Mouse (Mus musculus): ENCODE measurements around the gene Zc3h12c. TPM values are rescaled to one million over a fixed set of nuclear protein-coding genes. Genes with fewer than 3 reads are reported as not detected.

The Zc3h12c gene
- polyA plus RNA-seq (2015; fragmentation: Nextera tagmentation; extraction: Ambion mirVana), result 1.1 and 1.2 TPM in 2 replicates

DNA sequence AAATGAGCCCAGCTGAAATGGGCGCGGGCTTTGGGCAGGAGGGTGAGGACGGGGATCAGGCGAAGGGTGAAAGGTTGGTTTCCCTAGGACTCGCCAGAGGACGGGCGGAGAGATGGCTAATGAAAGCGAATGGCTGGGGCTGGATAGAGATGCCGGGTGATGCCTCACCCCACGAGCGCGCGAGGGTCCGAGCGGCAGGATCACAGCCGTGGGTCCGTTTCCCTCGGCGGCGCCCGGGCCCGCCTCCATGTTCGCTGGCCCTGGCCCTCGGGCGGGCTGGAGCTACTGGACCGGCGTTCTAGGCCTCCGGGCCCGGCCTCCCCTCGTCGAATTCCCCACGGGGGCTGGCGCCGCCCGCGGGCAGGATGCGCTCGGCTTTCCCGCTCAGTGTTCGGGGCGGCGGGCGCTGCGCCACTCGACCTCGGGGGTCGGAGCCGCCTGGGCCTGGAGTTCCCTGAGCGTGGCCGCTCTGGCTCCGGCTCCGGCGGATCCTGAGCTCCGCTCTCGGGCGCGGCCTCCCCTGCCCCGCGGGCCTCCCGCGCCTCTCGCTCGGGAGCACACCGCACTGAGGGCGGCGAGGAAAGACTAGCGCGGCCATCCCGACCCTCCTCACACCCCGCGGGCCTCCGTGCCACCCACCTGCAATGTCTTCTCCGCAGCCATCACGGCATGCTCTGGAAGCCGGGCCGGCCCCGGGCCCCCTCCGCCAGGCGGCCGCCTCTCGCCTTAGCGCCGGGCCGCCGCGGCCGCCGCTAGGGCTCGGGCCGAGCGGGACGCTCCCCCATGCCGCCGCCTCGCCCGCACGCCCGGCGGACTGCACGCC is at the start of gene Zc3h12c:
Zc3h12c (minus strand) TSS at position 710 of the 823 bp plus-strand sequence.
- Histone ChIP-seq H3K4me3 (ENCODE audit: low read depth, low read length) (peak within 1 kb of the TSS; percentile 85), H3K36me3 (ENCODE audit: control insufficient read depth, insufficient read depth, low read length) (no peaks in the 10 kb centered on the region), H3K27me3 (ENCODE audit: control insufficient read depth, insufficient read depth, low read length) (no peaks in the 10 kb centered on the region), H3K9me3 (ENCODE audit: control insufficient read depth, low read length) (no peaks in the 10 kb centered on the region), H3K4me1 (replicated peaks; ENCODE audit: control insufficient read depth, insufficient read depth) (no peaks in the 10 kb centered on the region), H3K27ac (replicated peaks) (peak within 1 kb of the TSS; percentile 95), H3K9ac (ENCODE audit: low read length) (peak within 1 kb of the TSS; percentile 93), H3K4me2 (replicated peaks; ENCODE audit: low read depth) (peak within 1 kb of the TSS; percentile 86)
- ATAC-seq (ENCODE audit: low FRiP score, low TSS enrichment) (peak; percentile 85), DNase-seq (ENCODE audit: low spot score) (peak; percentile 62)
- WGBS, result 1% methylated on average over 66 of the region's 100 CpGs
- TF ChIP-seq EP300 (optimal IDR thresholded peaks at IDR 0.05) (no peak), CTCF (IDR thresholded peaks at IDR 0.05; ENCODE audit: low read depth) (0 out of 2 replicates have a peak, but pooled peaks have one; percentile 0)

DNA sequence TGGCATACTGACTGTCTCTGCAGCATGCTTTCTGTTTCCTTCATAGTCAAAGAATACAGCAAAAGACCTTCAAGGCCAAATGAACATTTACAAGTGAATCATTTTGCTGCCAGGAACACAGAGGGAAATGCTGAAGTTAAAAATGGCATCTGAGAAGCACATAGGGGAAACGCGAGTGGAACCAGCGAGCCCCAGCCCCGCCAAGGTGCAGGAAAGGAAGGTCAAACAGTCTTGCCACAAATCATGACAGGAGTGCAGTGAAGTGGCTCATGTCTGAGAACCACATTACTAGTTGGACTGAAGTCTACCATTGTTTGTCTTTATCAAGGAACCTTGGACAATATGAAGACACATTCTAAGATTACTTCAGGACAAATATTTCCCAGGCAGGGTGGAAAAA is 49.3 kb upstream of the Zc3h12c start:
- H3K27ac ChIP-seq (replicated peaks), result no peak overlapping the region
- DNase-seq (ENCODE audit: low spot score) (no peak), ATAC-seq (ENCODE audit: low FRiP score, low TSS enrichment) (no peak)
- TF ChIP-seq EP300 (optimal IDR thresholded peaks at IDR 0.05), result no peak
- no peak for TF ChIP-seq CTCF (IDR thresholded peaks at IDR 0.05; ENCODE audit: low read depth)
- no peak overlapping the region for H3K9ac ChIP-seq (ENCODE audit: low read length)
- H3K27me3 ChIP-seq (ENCODE audit: control insufficient read depth, insufficient read depth, low read length), result no peaks in the 10 kb centered on the region
- no peaks in the 10 kb centered on the region for H3K9me3 ChIP-seq (ENCODE audit: control insufficient read depth, low read length)
- no peaks in the 10 kb centered on the region for H3K36me3 ChIP-seq (ENCODE audit: control insufficient read depth, insufficient read depth, low read length)
- H3K4me3 ChIP-seq (ENCODE audit: low read depth, low read length), result no peak overlapping the region
- no peaks in the 10 kb centered on the region for H3K4me1 ChIP-seq (replicated peaks; ENCODE audit: control insufficient read depth, insufficient read depth)
- H3K4me2 ChIP-seq (replicated peaks; ENCODE audit: low read depth), result no peak overlapping the region
- WGBS, result 50% methylated on average over 4 of the region's 4 CpGs

DNA sequence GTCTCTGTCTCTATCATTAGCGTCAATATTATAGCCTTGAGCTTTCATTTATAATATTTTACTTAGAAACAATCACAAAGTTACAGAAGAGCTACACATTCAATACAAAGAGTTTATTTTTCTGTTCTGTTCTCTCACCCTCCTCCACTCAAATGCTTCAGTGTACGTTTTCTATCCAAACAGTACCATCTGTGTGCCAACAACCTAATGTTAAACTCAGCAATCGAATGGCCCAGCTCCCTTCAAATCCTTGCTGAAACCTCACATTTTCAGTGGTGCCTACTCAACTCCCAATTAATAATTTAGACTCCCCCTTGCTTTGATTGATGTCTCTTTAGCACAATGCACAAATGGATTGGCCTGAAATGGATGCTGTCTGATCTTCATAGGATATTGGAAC is 46.9 kb upstream of the Zc3h12c start:
- TF ChIP-seq EP300 (optimal IDR thresholded peaks at IDR 0.05) (no peak), CTCF (IDR thresholded peaks at IDR 0.05; ENCODE audit: low read depth) (no peak)
- Histone ChIP-seq H3K9ac (ENCODE audit: low read length) (no peak overlapping the region), H3K4me3 (ENCODE audit: low read depth, low read length) (no peak overlapping the region), H3K4me2 (replicated peaks; ENCODE audit: low read depth) (no peak overlapping the region), H3K9me3 (ENCODE audit: control insufficient read depth, low read length) (no peaks in the 10 kb centered on the region), H3K27ac (replicated peaks) (no peak overlapping the region), H3K36me3 (ENCODE audit: control insufficient read depth, insufficient read depth, low read length) (no peaks in the 10 kb centered on the region), H3K27me3 (ENCODE audit: control insufficient read depth, insufficient read depth, low read length) (no peaks in the 10 kb centered on the region), H3K4me1 (replicated peaks; ENCODE audit: control insufficient read depth, insufficient read depth) (no peaks in the 10 kb centered on the region)
- no peak for ATAC-seq (ENCODE audit: low FRiP score, low TSS enrichment)
- DNase-seq (ENCODE audit: low spot score), result no peak
- 74% methylated on average over 3 of the region's 3 CpGs for WGBS

DNA sequence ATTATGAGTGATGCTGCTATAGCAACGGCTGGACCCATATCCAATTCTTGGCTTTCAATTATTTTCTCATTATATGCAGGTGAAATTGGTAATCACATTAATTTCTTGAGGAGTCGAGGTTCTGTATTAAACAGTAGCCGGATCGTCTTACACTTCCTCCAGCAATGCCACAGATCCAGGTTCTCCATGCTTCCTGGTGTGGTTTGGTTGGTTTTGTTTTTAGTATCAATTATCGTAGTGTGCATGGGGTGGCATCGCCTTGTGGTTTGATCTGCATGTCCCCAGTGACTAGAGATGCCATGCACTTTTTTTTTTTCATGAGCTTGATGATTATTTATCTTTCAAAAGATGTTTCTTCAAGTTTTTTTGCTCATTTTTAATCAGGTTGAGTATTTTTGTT is 44.0 kb upstream of the Zc3h12c start:
- no peak for DNase-seq (ENCODE audit: low spot score)
- H3K9me3 ChIP-seq (ENCODE audit: control insufficient read depth, low read length), result no peaks in the 10 kb centered on the region
- H3K27ac ChIP-seq (replicated peaks), result no peak overlapping the region
- no peaks in the 10 kb centered on the region for H3K4me1 ChIP-seq (replicated peaks; ENCODE audit: control insufficient read depth, insufficient read depth)
- no peaks in the 10 kb centered on the region for H3K27me3 ChIP-seq (ENCODE audit: control insufficient read depth, insufficient read depth, low read length)
- TF ChIP-seq CTCF (IDR thresholded peaks at IDR 0.05; ENCODE audit: low read depth) (no peak), EP300 (optimal IDR thresholded peaks at IDR 0.05) (no peak)
- no peak overlapping the region for H3K4me3 ChIP-seq (ENCODE audit: low read depth, low read length)
- H3K9ac ChIP-seq (ENCODE audit: low read length), result no peak overlapping the region
- no peaks in the 10 kb centered on the region for H3K36me3 ChIP-seq (ENCODE audit: control insufficient read depth, insufficient read depth, low read length)
- no peak for ATAC-seq (ENCODE audit: low FRiP score, low TSS enrichment)
- no peak overlapping the region for H3K4me2 ChIP-seq (replicated peaks; ENCODE audit: low read depth)
- 89% methylated on average over 6 of the region's 6 CpGs for WGBS

DNA sequence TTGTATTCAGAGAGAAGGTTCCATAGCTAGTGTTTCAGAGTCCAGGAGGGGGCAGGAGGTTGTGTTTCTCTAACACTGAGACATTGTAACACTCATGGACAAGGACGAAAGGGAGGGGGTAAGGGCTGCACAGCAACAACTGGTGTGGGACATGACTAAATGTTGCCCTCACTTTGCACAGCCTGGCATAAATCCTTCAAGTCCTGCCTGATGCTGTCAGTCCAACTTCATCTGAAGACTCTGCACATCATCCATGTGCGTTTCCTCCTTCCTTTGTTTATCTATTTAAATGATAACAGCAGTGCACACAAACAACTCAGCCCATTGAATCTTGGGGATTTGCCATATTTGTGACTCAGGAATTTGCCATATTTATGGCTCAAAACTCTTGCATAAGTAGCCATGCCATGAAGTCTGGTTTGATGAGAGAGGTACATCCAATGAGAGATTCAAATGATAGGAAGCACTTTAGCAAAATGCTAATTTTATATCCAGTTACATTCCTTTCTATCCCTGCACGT is 40.2 kb upstream of the Zc3h12c start:
- ATAC-seq (ENCODE audit: low FRiP score, low TSS enrichment), result no peak
- no peak overlapping the region for H3K27ac ChIP-seq (replicated peaks)
- no peak overlapping the region for H3K4me3 ChIP-seq (ENCODE audit: low read depth, low read length)
- no peaks in the 10 kb centered on the region for H3K27me3 ChIP-seq (ENCODE audit: control insufficient read depth, insufficient read depth, low read length)
- H3K4me2 ChIP-seq (replicated peaks; ENCODE audit: low read depth), result no peak overlapping the region
- no peak for DNase-seq (ENCODE audit: low spot score)
- H3K9me3 ChIP-seq (ENCODE audit: control insufficient read depth, low read length), result no peaks in the 10 kb centered on the region
- no peaks in the 10 kb centered on the region for H3K4me1 ChIP-seq (replicated peaks; ENCODE audit: control insufficient read depth, insufficient read depth)
- no peak overlapping the region for H3K9ac ChIP-seq (ENCODE audit: low read length)
- no peak for TF ChIP-seq EP300 (optimal IDR thresholded peaks at IDR 0.05)
- TF ChIP-seq CTCF (IDR thresholded peaks at IDR 0.05; ENCODE audit: low read depth), result no peak
- WGBS, result 47% methylated on average over 3 of the region's 3 CpGs
- no peaks in the 10 kb centered on the region for H3K36me3 ChIP-seq (ENCODE audit: control insufficient read depth, insufficient read depth, low read length)

DNA sequence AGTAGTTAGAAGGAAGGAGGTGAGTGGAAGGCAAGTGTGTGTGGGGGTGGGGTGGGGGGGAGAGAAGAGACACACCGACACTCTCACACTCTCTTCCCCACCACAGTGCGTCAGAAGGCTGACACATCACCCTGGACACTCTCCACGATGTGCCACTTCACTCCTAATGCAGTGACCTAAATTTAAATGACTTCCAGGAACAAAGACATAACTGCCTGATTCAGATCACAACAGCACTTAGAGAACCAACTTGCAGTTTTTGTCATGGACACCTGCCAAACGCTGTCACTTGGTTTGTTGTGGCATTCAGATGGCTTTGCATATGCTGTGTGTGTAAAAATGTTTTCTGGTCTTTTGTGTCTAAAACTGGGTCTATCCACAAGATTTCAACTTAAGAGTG is 34.8 kb upstream of the Zc3h12c start:
- Histone ChIP-seq H3K27ac (replicated peaks) (no peak overlapping the region), H3K4me2 (replicated peaks; ENCODE audit: low read depth) (no peak overlapping the region), H3K9me3 (ENCODE audit: control insufficient read depth, low read length) (no peaks in the 10 kb centered on the region), H3K9ac (ENCODE audit: low read length) (no peak overlapping the region), H3K27me3 (ENCODE audit: control insufficient read depth, insufficient read depth, low read length) (no peaks in the 10 kb centered on the region), H3K4me3 (ENCODE audit: low read depth, low read length) (no peak overlapping the region), H3K4me1 (replicated peaks; ENCODE audit: control insufficient read depth, insufficient read depth) (no peaks in the 10 kb centered on the region), H3K36me3 (ENCODE audit: control insufficient read depth, insufficient read depth, low read length) (no peaks in the 10 kb centered on the region)
- no peak for TF ChIP-seq CTCF (IDR thresholded peaks at IDR 0.05; ENCODE audit: low read depth)
- no peak for TF ChIP-seq EP300 (optimal IDR thresholded peaks at IDR 0.05)
- DNase-seq (ENCODE audit: low spot score), result no peak
- ATAC-seq (ENCODE audit: low FRiP score, low TSS enrichment), result no peak
- 85% methylated on average over 4 of the region's 4 CpGs for WGBS
